Mouse (Mus musculus) layer of hippocampus, adult 8-10 months (tissue): Measurements from ENCODE around the gene Lamb2. TPM values are rescaled to one million over a fixed set of nuclear protein-coding genes. Genes with fewer than 3 reads are reported as not detected.

Experiments
- total RNA-seq, 4 experiments: library from RNA; stranded (reverse); gene quantifications; 2 replicates each; pipeline ENCODE4 v1.2.4; 2022

Gene Lamb2
- total RNA-seq, 4 experiments from 2014 or later = 28.9 to 46.8 (median 34.7) TPM

Other genes with a start within 250 kb of the Lamb2 start
- 10 to 100 TPM; 70.4 to 75.9 (median 73.9) TPM for gene Dag1, start 215.8 kb upstream of the Lamb2 start, total RNA-seq
- 100 to 1,000 TPM; 106 to 131 (median 116) TPM for gene Nicn1, start 189.3 kb upstream of the Lamb2 start, total RNA-seq
- gene Amt, start 182.9 kb upstream of the Lamb2 start, total RNA-seq = 10 to 100 TPM; 30.1 to 37.2 (median 34.8) TPM
- 100 to 1,000 TPM; 157 to 186 (median 166) TPM for gene Rhoa, start 173.6 kb upstream of the Lamb2 start, total RNA-seq
- 10 to 100 TPM; 31.7 to 39.2 (median 36.8) TPM for gene Tcta, start 173.6 kb upstream of the Lamb2 start, total RNA-seq
- 100 to 1,000 TPM in 1 of 4 experiments, 10 to 100 TPM in 3; 57.7 to 113 (median 78.2) TPM for gene Gpx1, start 140.8 kb upstream of the Lamb2 start, total RNA-seq
- gene Usp4, start 131.9 kb upstream of the Lamb2 start, total RNA-seq = 100 to 1,000 TPM; 102 to 124 (median 112) TPM
- 1 to 10 TPM; 1.3 to 2.1 (median 1.9) TPM for gene 1700102P08Rik, start 86.9 kb upstream of the Lamb2 start, total RNA-seq
- gene Ccdc36, start 51.3 kb upstream of the Lamb2 start, total RNA-seq = under 1 TPM; 0.11 to 0.26 (median 0.15) TPM
- gene BC048562, start 43.3 kb upstream of the Lamb2 start, total RNA-seq = not detected
- gene Ccdc71, start 19.2 kb upstream of the Lamb2 start, total RNA-seq = 10 to 100 TPM; 31.3 to 44.7 (median 36.6) TPM
- 10 to 100 TPM; 22.0 to 32.0 (median 24.2) TPM for gene Klhdc8b, start 18.2 kb upstream of the Lamb2 start, total RNA-seq
- gene Usp19, start 10.9 kb downstream of the Lamb2 start, total RNA-seq = 100 to 1,000 TPM; 144 to 189 (median 157) TPM
- 10 to 100 TPM; 84.0 to 96.5 (median 89.4) TPM for gene Qars, start 28.0 kb downstream of the Lamb2 start, total RNA-seq
- gene Qrich1, start 37.1 kb downstream of the Lamb2 start, total RNA-seq = 100 to 1,000 TPM; 141 to 150 (median 146) TPM
- gene Impdh2, start 80.5 kb downstream of the Lamb2 start, total RNA-seq = 10 to 100 TPM; 53.1 to 59.5 (median 58.0) TPM
- 10 to 100 TPM; 63.7 to 73.3 (median 70.0) TPM for gene Ndufaf3, start 87.7 kb downstream of the Lamb2 start, total RNA-seq
- gene Dalrd3, start 90.2 kb downstream of the Lamb2 start, total RNA-seq = 100 to 1,000 TPM in 1 of 4 experiments, 10 to 100 TPM in 3; 89.4 to 104 (median 95.7) TPM
- 100 to 1,000 TPM; 123 to 146 (median 129) TPM for gene Wdr6, start 99.0 kb downstream of the Lamb2 start, total RNA-seq
- gene P4htm, start 117.9 kb downstream of the Lamb2 start, total RNA-seq = 10 to 100 TPM; 92.9 to 99.1 (median 97.8) TPM
- gene Arih2, start 169.7 kb downstream of the Lamb2 start, total RNA-seq = 10 to 100 TPM; 49.4 to 60.4 (median 54.9) TPM
- 10 to 100 TPM; 14.3 to 17.4 (median 16.6) TPM for gene Slc25a20, start 182.4 kb downstream of the Lamb2 start, total RNA-seq
- gene Prkar2a, start 209.6 kb downstream of the Lamb2 start, total RNA-seq = 10 to 100 TPM; 41.1 to 58.2 (median 50.9) TPM